Mouse (Mus musculus) G1E (cell line): ENCODE data around the gene RPS10-NUDT3.

Experiments used
- CTCF ChIP-seq: IDR thresholded peaks from 2 replicates; pipeline ENCODE4 v1.5.1; 2012; ENCODE audit warnings: low read depth, low read length, inconsistent platforms, mixed read lengths
- GATA1 ChIP-seq: IDR thresholded peaks from 2 replicates; pipeline ENCODE4 v1.6.1; 2012; ENCODE audit warnings: borderline replicate concordance, low read length, inconsistent platforms, mixed read lengths
- POLR2AphosphoS5 ChIP-seq: IDR thresholded peaks from 2 replicates; pipeline ENCODE4 v1.6.1; 2012; ENCODE audit warnings: low read depth, low read length, inconsistent platforms; ENCODE audit not compliant: insufficient replicate concordance
- TAL1 ChIP-seq: conservative IDR thresholded peaks from 2 replicates; pipeline ENCODE4 v1.6.1; 2012; ENCODE audit warnings: low read depth, low read length, inconsistent platforms, mixed read lengths

GRCm38 (mm10) chr17:27642491-27643062 is 7.6 kb upstream of the RPS10-NUDT3 start:
- TF ChIP-seq CTCF (no peak), TAL1 (no peak), POLR2AphosphoS5 (no peak), GATA1 (no peak)
